Mouse (Mus musculus) small intestine, adult 2 months (tissue): ENCODE data around the gene Grrp1.

Experiments used
- CTCF ChIP-seq: fragments of 200-500 bp; IDR thresholded peaks from 2 replicates; pipeline ENCODE4 v1.5.1; 2012; ENCODE audit warnings: low read depth, mild to moderate bottlenecking, control low read depth, inconsistent platforms, low read length, moderate library complexity, mixed read lengths; ENCODE audit not compliant: insufficient replicate concordance, insufficient read length; ENCODE audit errors: extremely low read depth
- POLR2A ChIP-seq: fragments of 200-500 bp; IDR thresholded peaks from 2 replicates; pipeline ENCODE4 v1.6.1; 2012; ENCODE audit warnings: low read depth, mild to moderate bottlenecking, control low read depth, inconsistent platforms, low read length, moderate library complexity

- TF ChIP-seq POLR2A: no peak
- no peak for TF ChIP-seq CTCF
Measured at GRCm38 (mm10) chr4:134256407-134257197, 2.7 kb upstream of the Grrp1 start.
